In the genomic region with DNA sequence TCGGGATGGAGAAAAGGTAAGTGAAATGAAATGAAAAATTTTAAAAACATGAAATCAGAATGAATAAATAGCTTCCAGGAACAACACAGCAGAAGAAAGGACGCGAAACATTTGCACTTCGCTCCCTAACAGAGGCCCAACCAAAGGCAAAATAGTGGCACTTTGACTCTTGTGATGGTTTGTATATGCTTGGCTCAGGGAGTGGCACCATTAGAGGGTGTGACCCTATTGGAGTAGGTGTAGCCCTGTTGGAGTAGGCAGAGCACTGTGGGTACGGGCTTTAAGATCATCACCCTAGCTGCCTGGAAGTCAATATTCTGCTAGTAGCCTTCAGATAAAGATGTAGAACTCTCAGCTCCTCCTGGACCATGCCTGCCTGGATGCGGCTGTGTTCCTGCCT, we compare ENCODE assay signal across 17 mouse cellular contexts.
"Had no signal": no experiment of that assay in that cellular context is flagged by ENCODE, and none has a peak within 500 bp of the region (broad histone marks: within the 10 kb centered on the region; RNA-seq: fewer than 3 reads in every experiment).

No protein-coding gene starts in this region.

- H3K4me3 ChIP-seq: neural tube, embryonic 12.5 days; neural tube, embryonic 13.5 days; neural tube, embryonic 15.5 days; stomach, embryonic 15.5 days had no signal

- H3K4me2 ChIP-seq: neural tube, embryonic 12.5 days; neural tube, embryonic 13.5 days; neural tube, embryonic 15.5 days; stomach, embryonic 15.5 days had no signal

- H3K27me3 ChIP-seq: neural tube, embryonic 12.5 days; neural tube, embryonic 13.5 days; neural tube, embryonic 15.5 days; stomach, embryonic 15.5 days had no signal

- H3K36me3 ChIP-seq: neural tube, embryonic 12.5 days; neural tube, embryonic 13.5 days; neural tube, embryonic 15.5 days; stomach, embryonic 15.5 days had no signal

- H3K4me1 ChIP-seq: neural tube, embryonic 12.5 days; stomach, embryonic 15.5 days had no signal

- H3K9me3 ChIP-seq: neural tube, embryonic 12.5 days; neural tube, embryonic 13.5 days; neural tube, embryonic 15.5 days; stomach, embryonic 15.5 days had no signal

- H3K27ac ChIP-seq: neural tube, embryonic 12.5 days; neural tube, embryonic 13.5 days; neural tube, embryonic 15.5 days; stomach, embryonic 15.5 days; stomach, postnatal 0 days had no signal

- H3K9ac ChIP-seq: neural tube, embryonic 12.5 days; neural tube, embryonic 13.5 days; neural tube, embryonic 15.5 days; stomach, embryonic 15.5 days had no signal

- DNase-seq: retina, postnatal 1 day; right cerebral cortex, adult 18-20 months; right cerebral cortex, postnatal 14 days; right cerebral cortex, postnatal 25 days; right cerebral cortex, postnatal 4 days; spleen, adult 18-20 months; thymus, adult 18-20 months; thymus, adult 2 months; thymus, postnatal 14 days; thymus, postnatal 25 days; thymus, postnatal 36 days; thymus, postnatal 4 days had no signal
